Mouse (Mus musculus): ENCODE results near the gene Lrrn4cl. TPM values are rescaled to one million over a fixed set of nuclear protein-coding genes. Genes with fewer than 3 reads are reported as not detected.
A peak's percentile ranks its signal among the peaks of the same experiment; 100 is the strongest.

The Lrrn4cl gene
- polyA plus RNA-seq, 1 experiment from 2014 or later, result 0.62 TPM

DNA sequence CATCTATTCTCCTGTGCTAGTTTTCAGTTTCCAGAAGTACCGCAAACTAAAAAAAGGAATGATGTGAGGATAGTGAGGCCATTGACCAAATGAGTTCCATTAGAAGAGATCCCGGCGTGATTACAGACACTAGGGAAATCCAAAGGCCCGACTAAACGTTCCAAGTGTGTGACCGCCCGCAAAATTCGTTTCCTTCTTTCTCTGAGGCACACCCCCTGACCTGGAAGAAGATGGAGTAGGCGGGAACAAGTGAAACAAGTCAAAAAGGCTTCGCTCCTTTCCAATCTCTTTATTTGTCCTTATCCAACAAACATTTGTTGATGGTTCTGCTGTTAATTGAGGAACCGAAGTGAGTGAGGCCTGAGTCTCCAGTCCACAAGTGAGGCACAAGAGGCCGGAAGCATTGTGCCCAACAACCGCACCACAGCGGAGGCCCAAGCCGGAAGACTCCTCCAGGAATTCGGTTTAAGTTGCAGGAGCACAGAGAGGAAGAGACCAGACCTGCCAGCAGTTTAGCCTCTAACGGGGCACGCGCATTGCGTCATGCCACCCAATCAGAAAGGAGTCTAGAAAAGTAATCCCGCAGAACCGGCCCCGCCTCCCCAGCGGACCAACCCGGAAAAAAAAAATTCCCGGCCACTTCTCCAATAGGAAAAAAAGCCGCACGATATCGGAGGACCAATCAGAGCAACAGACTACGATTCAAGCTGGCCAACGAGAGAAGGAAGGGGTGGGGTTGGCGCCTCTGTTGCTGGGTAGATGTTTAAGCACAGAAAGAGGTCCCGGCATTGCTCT, 31.6 kb upstream of the Lrrn4cl start, which contains the start of gene Ttc9c:
TSS of gene Ttc9c (minus strand) at position 533 of the 795 bp plus-strand sequence.
- Histone ChIP-seq H3K36me3 (ENCODE audit: control insufficient read depth, insufficient read depth, low read length) (peaks cover 43% of the 10 kb centered on the region), H3K4me2 (replicated peaks; ENCODE audit: low read depth, low read length) (peak within 1 kb of the TSS; percentile 85), H3K4me3 (ENCODE audit: low read length) (peak within 1 kb of the TSS; percentile 100), H3K4me1 (ENCODE audit: control insufficient read depth, insufficient read depth, low read length) (peaks cover 32% of the 10 kb centered on the region), H3K9ac (ENCODE audit: low read depth, low read length) (peak within 1 kb of the TSS; percentile 99), H3K27me3 (ENCODE audit: control insufficient read depth, insufficient read depth, low read length) (no peaks in the 10 kb centered on the region), H3K27ac (ENCODE audit: low read depth, low read length) (peak within 1 kb of the TSS; percentile 100), H3K9me3 (ENCODE audit: control insufficient read depth, low read length) (no peaks in the 10 kb centered on the region)
- under 1% methylated on average over 33 of the region's 33 CpGs for WGBS
- ATAC-seq (ENCODE audit: low FRiP score, low TSS enrichment), result peak; percentile 94

DNA sequence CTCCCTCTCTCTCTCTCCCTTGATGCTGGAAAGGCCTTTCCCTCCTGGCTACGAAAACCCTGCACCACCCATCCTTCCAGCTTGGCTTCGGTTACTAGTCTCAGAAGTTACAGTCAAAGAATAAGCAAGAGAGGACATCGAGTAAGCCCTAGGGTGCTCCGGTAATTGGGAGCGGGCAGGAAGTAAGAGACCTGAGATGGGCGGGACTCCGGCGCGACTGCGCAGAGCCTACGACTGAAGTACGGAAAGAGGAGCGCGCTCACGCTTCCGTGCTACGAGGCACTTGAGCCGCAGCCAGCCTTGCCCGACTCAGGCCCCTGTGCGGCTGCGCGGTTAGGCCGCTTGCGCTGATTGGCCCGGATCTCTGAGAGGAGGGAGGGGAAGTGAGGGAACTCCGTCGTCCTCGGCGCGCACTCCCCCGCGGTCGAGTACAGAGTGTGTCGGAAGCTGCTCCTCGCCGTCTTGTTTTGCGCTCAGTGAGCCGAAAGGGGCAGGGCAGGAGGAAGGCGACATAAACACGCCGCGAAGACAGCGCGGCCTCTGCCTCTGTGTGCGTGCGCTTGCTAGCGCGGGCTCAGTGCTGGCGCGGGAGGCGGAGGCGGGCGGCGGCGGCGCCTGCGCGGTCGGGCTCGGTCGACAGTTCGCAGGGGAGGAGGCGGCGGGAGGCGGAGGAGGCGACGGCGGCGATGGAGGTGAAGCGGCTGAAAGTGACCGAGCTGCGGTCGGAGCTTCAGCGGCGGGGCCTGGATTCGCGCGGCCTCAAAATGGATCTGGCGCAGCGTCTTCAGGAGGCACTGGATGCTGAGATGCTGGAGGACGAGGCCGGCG, 30.8 kb upstream of the Lrrn4cl start, which contains the start of gene Hnrnpul2:
TSS of gene Hnrnpul2 (plus strand) at position 415 of the 828 bp plus-strand sequence.
- H3K27me3 ChIP-seq (ENCODE audit: control insufficient read depth, insufficient read depth, low read length), result no peaks in the 10 kb centered on the region
- WGBS, result under 1% methylated on average over 82 of the region's 83 CpGs

DNA sequence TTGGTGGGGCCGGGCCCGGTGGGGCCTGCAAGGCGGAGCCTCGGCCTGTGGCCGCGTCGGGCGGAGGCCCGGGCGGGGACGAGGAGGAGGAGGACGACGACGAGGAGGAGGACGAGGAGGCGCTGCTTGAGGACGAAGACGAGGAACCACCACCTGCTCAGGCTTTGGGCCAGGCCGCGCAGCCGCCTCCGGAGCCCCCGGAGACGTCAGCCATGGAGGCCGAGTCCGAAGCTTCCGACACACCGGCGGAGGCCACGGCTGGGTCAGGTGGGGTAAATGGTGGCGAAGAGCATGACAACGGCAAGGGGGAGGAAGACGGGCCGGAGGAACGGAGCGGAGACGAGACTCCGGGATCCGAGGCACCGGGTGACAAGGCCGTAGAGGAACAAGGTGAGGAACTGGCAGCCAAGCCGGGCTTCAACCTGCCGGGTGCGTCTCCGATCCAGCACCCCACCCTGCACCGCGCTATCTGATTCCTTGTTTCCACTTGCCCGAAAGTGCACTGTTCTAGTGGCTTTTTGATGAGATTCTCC, 30.1 kb upstream of the Lrrn4cl start:
- under 1% methylated on average over 48 of the region's 48 CpGs for WGBS
- H3K4me1 ChIP-seq (ENCODE audit: control insufficient read depth, insufficient read depth, low read length), result peaks cover 32% of the 10 kb centered on the region
- H3K4me2 ChIP-seq (replicated peaks; ENCODE audit: low read depth, low read length), result peak overlapping the region; percentile 76
- H3K27ac ChIP-seq (ENCODE audit: low read depth, low read length), result peak overlapping the region; percentile 100
- H3K4me3 ChIP-seq (ENCODE audit: low read length), result peak overlapping the region; percentile 100
- no peaks in the 10 kb centered on the region for H3K27me3 ChIP-seq (ENCODE audit: control insufficient read depth, insufficient read depth, low read length)
- peak overlapping the region; percentile 99 for H3K9ac ChIP-seq (ENCODE audit: low read depth, low read length)
- peaks cover 44% of the 10 kb centered on the region for H3K36me3 ChIP-seq (ENCODE audit: control insufficient read depth, insufficient read depth, low read length)
- peak; percentile 21 for ATAC-seq (ENCODE audit: low FRiP score, low TSS enrichment)
- H3K9me3 ChIP-seq (ENCODE audit: control insufficient read depth, low read length), result no peaks in the 10 kb centered on the region

More for the DNA sequence above, 30.8 kb upstream of the Lrrn4cl start, which contains the start of gene Hnrnpul2:
- no peaks in the 10 kb centered on the region for H3K9me3 ChIP-seq (ENCODE audit: control insufficient read depth, low read length)
- peaks cover 44% of the 10 kb centered on the region for H3K36me3 ChIP-seq (ENCODE audit: control insufficient read depth, insufficient read depth, low read length)
- peak within 1 kb of the TSS; percentile 100 for H3K27ac ChIP-seq (ENCODE audit: low read depth, low read length)
- peaks cover 32% of the 10 kb centered on the region for H3K4me1 ChIP-seq (ENCODE audit: control insufficient read depth, insufficient read depth, low read length)
- H3K4me3 ChIP-seq (ENCODE audit: low read length), result peak within 1 kb of the TSS; percentile 100
- H3K4me2 ChIP-seq (replicated peaks; ENCODE audit: low read depth, low read length), result peak within 1 kb of the TSS; percentile 85
- H3K9ac ChIP-seq (ENCODE audit: low read depth, low read length), result peak within 1 kb of the TSS; percentile 99
- peak; percentile 95 for ATAC-seq (ENCODE audit: low FRiP score, low TSS enrichment)

DNA sequence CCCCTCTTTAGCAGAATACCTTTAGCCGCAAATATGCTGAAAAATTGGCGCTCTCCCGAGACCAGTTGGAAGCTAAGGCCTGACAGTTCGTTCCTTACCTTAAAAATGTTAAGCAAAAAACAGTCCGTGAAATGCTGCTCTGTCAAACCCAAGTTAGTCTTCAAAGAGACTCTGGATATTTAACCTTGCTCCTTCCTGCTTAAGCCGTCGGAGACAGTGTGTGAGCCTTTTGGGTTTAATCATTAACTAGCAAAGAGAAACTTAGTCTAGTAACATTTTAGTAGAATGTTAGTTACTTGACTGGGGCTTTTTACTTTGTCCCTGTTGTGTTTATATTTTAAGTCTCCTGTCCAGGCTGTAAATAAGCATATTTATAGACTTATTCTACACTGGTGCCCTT, 29.4 kb upstream of the Lrrn4cl start:
- no peak for ATAC-seq (ENCODE audit: low FRiP score, low TSS enrichment)
- 0% methylated on average over 7 of the region's 7 CpGs for WGBS
- Histone ChIP-seq H3K27ac (ENCODE audit: low read depth, low read length) (peak overlapping the region; percentile 100; the same call in 1 of the 2 replicates), H3K4me3 (ENCODE audit: low read length) (peak overlapping the region; percentile 100), H3K9ac (ENCODE audit: low read depth, low read length) (peak overlapping the region; percentile 99), H3K4me2 (replicated peaks; ENCODE audit: low read depth, low read length) (peak overlapping the region; percentile 76), H3K27me3 (ENCODE audit: control insufficient read depth, insufficient read depth, low read length) (no peaks in the 10 kb centered on the region), H3K4me1 (ENCODE audit: control insufficient read depth, insufficient read depth, low read length) (peaks cover 32% of the 10 kb centered on the region), H3K9me3 (ENCODE audit: control insufficient read depth, low read length) (no peaks in the 10 kb centered on the region), H3K36me3 (ENCODE audit: control insufficient read depth, insufficient read depth, low read length) (peaks cover 45% of the 10 kb centered on the region)

DNA sequence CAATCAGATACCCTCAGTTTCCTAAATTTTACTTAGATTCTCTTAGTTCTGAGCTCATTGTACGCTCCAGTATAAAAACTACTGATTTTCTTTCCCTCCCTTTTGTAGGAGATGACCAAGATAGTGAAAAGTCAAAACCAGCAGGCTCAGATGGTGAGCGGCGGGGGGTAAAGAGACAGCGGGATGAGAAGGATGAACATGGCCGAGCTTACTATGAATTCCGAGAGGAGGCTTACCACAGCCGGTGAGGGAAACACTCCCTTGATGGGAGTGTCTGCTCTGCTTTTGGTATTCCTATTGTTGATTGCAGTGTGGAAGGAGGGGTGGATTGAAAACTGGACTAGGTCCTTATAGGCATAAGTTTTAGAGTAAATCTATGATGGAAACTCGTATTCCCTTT, 27.9 kb upstream of the Lrrn4cl start:
- Histone ChIP-seq H3K27ac (ENCODE audit: low read depth, low read length) (no peak overlapping the region), H3K4me2 (replicated peaks; ENCODE audit: low read depth, low read length) (peak overlapping the region; percentile 76), H3K27me3 (ENCODE audit: control insufficient read depth, insufficient read depth, low read length) (no peaks in the 10 kb centered on the region), H3K4me1 (ENCODE audit: control insufficient read depth, insufficient read depth, low read length) (peaks cover 19% of the 10 kb centered on the region), H3K4me3 (ENCODE audit: low read length) (peak overlapping the region; percentile 100), H3K36me3 (ENCODE audit: control insufficient read depth, insufficient read depth, low read length) (peaks cover 51% of the 10 kb centered on the region), H3K9me3 (ENCODE audit: control insufficient read depth, low read length) (no peaks in the 10 kb centered on the region), H3K9ac (ENCODE audit: low read depth, low read length) (peak overlapping the region; percentile 19; the same call in 1 of the 2 replicates)
- ATAC-seq (ENCODE audit: low FRiP score, low TSS enrichment), result no peak
- 78% methylated on average over 8 of the region's 8 CpGs for WGBS

DNA sequence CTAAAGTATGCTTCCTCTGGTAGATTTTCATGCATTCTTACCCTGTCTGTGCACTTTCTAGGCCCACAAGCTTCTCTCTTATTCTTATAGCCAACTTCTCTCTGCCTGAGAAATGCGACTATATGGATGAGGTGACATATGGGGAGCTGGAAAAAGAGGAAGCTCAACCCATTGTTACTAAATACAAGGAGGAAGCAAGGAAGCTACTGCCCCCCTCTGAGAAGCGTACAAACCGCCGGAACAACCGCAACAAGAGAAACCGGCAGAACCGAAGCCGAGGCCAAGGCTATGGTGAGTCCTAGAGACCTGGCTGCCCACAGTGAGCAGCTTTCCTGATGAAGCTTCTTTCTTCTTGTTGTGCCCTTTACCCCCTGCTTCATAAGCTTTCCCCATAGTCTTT, 20.9 kb upstream of the Lrrn4cl start, which contains the start of gene AC129217.1:
TSS of gene AC129217.1 (plus strand) at position 114 of the 400 bp plus-strand sequence.
- H3K4me2 ChIP-seq (replicated peaks; ENCODE audit: low read depth, low read length), result no peak within 1 kb of the TSS
- H3K4me3 ChIP-seq (ENCODE audit: low read length), result no peak within 1 kb of the TSS
- no peak within 1 kb of the TSS for H3K27ac ChIP-seq (ENCODE audit: low read depth, low read length)
- peaks cover 99% of the 10 kb centered on the region for H3K36me3 ChIP-seq (ENCODE audit: control insufficient read depth, insufficient read depth, low read length)
- no peaks in the 10 kb centered on the region for H3K9me3 ChIP-seq (ENCODE audit: control insufficient read depth, low read length)
- 92% methylated on average over 8 of the region's 8 CpGs for WGBS
- H3K9ac ChIP-seq (ENCODE audit: low read depth, low read length), result no peak within 1 kb of the TSS
- no peaks in the 10 kb centered on the region for H3K4me1 ChIP-seq (ENCODE audit: control insufficient read depth, insufficient read depth, low read length)
- no peaks in the 10 kb centered on the region for H3K27me3 ChIP-seq (ENCODE audit: control insufficient read depth, insufficient read depth, low read length)
- no peak for ATAC-seq (ENCODE audit: low FRiP score, low TSS enrichment)

DNA sequence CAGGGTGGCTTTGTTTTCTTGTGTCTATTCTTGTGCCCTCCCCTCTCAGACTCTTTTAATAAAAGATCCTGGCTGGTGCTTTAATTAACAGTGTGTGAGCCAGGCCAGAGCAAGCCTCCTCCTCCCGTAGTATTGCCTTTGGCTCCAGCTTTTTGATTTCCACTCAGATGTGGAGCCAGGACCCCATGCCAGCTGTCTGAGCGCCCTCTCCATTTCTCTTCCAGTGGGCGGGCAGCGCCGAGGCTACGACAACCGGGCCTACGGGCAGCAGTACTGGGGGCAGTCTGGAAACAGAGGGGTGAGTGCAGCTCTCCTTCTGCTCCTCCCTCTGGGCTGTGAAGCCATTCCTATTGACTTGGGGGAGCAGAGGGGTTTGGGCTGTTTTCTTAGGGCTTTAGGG, 19.9 kb upstream of the Lrrn4cl start:
- no peak for ATAC-seq (ENCODE audit: low FRiP score, low TSS enrichment)
- H3K4me1 ChIP-seq (ENCODE audit: control insufficient read depth, insufficient read depth, low read length), result no peaks in the 10 kb centered on the region
- H3K27me3 ChIP-seq (ENCODE audit: control insufficient read depth, insufficient read depth, low read length), result no peaks in the 10 kb centered on the region
- H3K4me3 ChIP-seq (ENCODE audit: low read length), result no peak overlapping the region
- no peaks in the 10 kb centered on the region for H3K9me3 ChIP-seq (ENCODE audit: control insufficient read depth, low read length)
- WGBS, result 92% methylated on average over 8 of the region's 8 CpGs
- no peak overlapping the region for H3K27ac ChIP-seq (ENCODE audit: low read depth, low read length)
- H3K36me3 ChIP-seq (ENCODE audit: control insufficient read depth, insufficient read depth, low read length), result peaks cover 100% of the 10 kb centered on the region
- H3K9ac ChIP-seq (ENCODE audit: low read depth, low read length), result no peak overlapping the region
- H3K4me2 ChIP-seq (replicated peaks; ENCODE audit: low read depth, low read length), result no peak overlapping the region

DNA sequence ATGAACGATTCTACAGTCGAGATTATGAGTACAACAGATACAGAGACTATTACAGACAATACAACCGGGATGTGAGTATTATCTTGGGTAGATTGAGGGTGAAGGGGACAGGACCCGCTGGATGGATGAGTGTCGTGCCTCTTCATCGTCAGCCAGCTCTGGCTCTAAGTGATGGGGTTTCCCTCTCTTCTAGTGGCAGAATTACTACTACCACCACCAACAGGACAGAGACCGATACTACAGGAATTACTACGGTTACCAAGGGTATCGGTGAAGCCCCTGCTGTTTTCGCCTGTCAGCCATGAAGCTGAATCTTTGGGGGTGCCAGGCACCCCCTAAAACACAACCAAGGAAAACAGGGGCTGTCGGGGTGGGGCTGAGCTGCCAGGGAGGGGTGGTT, 19.3 kb upstream of the Lrrn4cl start:
- no peak overlapping the region for H3K4me2 ChIP-seq (replicated peaks; ENCODE audit: low read depth, low read length)
- no peak overlapping the region for H3K9ac ChIP-seq (ENCODE audit: low read depth, low read length)
- no peaks in the 10 kb centered on the region for H3K9me3 ChIP-seq (ENCODE audit: control insufficient read depth, low read length)
- WGBS, result 86% methylated on average over 11 of the region's 11 CpGs
- no peak overlapping the region for H3K27ac ChIP-seq (ENCODE audit: low read depth, low read length)
- no peaks in the 10 kb centered on the region for H3K4me1 ChIP-seq (ENCODE audit: control insufficient read depth, insufficient read depth, low read length)
- ATAC-seq (ENCODE audit: low FRiP score, low TSS enrichment), result no peak
- no peaks in the 10 kb centered on the region for H3K27me3 ChIP-seq (ENCODE audit: control insufficient read depth, insufficient read depth, low read length)
- H3K36me3 ChIP-seq (ENCODE audit: control insufficient read depth, insufficient read depth, low read length), result peaks cover 96% of the 10 kb centered on the region
- no peak overlapping the region for H3K4me3 ChIP-seq (ENCODE audit: low read length)
